Mouse (Mus musculus) ovary, postnatal 14 days (tissue): ENCODE measurements at regions not wholly inside any gene's neighbourhood (a gene's known extent, or its start where the extent isn't known, plus 50 kb on each side); places are given as distances from the start of the nearest gene placed in this dataset.
"Not testable (repeated sequence)": the region's sequence is repeated elsewhere in the genome, so short reads cannot be mapped to it uniquely, and the experiment has no call there.

Source experiments
- DNase-seq: peaks from one replicate; pipeline ENCODE4 v3.0.0; 2022; ENCODE audit warnings: low spot score

DNA sequence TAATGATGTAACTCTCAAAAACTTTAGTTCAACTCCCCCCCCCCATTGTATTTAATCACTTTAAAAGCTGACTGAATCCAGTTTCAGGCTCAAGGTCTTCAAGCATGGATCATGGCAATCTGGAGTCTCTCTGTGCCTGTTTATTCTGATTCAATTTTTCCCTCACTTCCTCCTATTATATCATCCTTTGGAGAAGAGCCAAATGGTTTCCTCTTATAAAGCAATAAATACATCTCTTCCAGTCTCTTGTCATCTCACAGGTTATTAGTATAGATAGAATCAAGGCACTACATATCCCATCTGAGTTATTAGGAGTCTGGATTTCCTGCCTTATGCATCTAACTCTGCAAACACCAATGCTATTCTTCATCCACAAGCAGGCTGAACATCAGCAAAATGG, 530.2 kb upstream of the Pdcd1 start:
- DNase-seq, result no peak

DNA sequence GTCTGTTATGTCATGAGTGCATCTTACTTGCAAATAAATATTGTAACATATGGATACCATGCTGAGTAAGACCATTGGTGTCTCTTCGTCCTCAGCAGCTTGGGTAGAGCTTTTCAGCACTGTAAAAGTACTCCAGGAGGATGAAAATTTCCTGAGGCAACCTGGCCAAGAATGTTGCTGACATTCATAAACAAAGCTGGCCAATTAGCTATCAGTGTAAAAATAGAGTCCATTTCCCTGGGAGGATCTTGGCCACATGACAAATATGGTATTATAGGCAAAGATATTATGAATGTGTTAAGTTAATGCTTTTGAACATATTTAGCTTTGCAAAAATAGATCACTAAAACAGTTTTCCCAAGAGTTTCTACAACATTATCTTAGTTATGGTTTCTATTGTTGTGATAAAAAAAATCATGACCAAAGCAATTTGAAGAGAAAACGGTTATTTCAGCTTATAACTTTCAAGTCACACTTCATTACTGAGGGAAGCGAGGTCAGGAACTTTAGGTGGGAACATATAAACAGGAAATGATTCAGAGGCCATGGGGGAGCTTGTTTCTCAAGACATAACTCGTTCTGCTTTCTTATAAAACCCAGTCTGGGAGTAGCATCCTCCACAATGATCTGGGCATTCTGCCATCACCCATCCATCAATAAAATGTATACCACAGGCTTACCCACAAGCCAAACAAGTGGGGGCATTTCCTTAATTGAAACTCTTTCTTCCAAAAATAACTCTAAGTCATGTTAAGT, 529.5 kb upstream of the Pdcd1 start:
- DNase-seq, result peak; percentile 1

DNA sequence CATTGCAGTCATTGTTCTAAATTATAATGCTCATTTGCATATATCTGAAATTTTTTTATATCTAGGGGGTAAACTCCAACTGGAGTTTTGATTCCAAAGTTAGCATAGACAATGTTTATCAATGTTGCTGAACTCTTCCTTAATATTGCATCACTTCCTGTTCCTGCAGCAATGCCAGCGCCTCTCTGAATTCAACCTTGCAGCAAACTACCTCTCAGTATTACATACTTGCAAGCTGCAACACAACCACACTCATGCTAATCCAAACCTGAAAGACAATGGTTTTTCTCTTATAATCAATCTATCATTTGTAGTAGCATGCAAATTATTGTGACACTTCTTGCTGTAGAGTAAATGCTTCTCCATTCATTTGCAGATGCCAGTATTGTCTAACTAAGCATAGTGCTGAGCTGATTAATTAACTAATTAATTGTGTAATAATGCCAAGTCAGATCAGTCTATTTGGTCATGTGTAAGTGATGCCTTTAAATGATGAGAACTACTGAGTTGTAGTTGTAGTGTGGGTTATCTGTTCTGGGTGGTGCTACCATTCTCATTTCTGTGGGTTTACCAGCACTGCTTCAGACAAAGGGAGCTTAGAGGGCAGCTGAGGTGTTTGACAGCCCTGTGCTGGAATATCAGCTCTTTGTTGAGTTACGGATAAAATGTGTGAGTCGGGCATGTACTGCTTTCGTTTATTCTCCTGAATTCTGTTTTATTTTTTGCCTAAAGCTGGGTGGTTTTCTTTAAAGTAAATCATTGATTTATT, 480.6 kb upstream of the Pdcd1 start:
- DNase-seq, result no peak

DNA sequence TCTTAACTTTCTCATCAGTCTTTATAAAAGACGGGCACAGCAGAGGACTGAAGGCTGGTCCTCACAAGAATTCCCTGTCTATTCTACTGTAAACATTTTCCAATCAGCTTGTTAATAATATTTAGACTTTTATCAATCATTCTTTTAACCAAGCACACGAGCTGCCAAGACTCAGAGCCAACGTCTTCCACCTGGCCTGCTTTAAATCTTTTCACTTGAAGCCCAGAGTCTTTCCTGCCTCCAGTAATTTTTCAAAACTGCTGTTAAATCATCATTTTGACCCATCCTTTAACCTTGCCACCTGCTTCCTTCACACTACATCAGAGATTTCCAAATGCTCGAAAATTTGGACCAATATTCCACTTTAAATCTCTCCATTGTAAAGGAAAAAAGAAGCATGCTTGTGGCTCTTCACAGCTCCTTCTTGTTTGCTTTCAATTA, 451.7 kb upstream of the Pdcd1 start:
- DNase-seq, result no peak

DNA sequence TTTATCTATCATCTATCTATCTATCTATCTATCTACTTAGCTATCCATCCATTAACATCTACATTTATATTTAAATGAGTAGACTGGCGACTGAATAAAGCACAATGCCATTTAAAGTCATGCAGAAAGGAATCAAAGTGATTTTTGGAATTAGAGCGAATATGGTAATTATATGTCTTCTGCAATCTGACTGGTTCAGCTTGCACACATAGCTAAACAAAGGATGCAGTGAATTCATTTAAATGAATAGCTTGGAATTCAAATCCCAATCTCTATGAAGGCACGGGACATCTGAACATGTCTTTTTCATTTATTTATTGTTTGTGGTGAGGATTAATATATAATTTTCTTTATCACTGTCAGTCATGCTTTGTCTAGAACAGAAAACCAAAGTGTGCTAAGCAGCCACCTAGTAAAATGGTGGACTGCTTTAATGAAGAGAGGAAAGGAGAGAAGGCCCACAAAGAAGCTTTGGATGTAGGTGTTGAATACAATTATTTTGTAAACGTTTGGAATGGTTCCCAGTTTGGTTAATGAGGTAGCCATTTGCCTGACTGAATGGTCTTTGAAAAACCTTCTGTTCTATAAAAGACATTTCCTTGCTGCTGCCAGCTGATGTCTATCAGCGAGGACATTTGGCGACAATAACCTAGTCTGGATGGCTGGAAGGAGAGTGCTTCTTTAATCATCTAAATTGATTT, 451.2 kb upstream of the Pdcd1 start:
- no peak for DNase-seq

DNA sequence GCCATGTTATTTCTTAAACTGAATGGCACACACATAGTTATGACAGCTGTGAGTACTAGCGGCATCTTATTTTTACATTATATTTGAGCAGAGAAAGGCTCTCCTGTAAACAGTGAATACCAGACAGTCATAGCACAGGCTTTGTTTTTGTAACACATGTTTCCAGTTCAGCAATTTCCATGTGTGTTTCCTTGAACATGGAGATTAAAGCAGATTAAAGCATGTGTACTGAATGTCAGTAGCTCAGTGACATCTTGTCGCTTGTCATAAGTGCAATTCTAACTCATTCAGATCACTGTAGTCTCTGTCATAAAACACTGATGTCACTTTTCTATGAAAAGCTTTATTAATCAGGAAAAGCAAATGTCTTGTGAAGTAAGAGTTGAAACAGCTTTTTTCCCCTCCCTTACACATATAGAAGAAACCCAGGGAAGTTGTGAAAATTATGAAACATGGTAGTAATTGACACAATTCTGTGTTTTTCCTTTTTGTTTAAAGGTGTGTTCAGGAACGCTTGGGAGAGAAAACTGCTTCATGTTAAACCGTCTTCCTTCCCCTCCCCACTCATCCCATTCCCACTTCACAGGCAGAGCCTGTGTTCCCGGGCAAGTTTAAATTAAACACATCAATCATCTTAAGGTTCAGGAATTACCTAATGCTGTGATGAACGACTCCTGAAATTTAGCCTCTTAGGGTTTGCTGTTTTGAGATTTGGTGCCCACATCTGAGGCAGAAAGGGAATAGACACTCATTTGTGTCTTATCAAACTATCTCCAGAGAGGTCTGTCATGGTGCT, 449.9 kb upstream of the Pdcd1 start:
- DNase-seq, result no peak

DNA sequence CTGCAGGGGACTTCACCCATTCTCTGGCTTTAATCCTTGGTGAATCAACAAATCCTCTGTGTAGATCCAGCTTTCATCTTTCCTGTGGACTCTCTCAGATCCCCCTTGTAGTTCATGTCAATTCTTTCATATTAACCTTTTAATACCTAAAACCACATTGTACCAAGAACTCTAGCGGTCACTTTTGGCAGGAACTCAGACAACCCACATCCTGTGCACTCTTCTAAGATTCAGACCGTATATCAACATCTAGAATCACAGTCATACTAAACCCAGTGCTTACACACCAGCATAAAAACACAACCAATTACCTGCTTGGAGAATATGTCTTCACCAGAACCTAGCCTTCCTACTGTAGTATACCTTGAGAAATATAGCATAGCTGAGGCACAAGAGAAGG, 444.6 kb upstream of the Pdcd1 start:
- no peak for DNase-seq

DNA sequence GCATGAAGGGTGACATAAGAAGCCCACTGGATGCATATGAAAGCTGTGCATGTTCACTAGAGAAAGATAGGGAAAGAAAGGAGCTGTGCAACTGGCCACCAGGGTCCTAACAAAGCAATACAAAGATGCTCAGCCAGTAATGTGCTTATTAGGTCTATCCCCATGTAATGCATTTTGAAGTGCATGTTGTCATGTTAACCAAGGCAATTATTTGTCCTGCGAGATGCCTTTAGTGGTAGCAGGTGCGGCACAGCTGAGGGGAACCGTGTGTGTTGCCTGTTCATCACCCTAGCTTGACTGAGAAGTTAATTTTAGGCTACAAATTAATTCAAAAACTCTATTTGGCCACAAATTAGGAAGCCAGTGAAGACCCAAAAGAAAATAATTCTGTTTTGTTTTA, 444.0 kb upstream of the Pdcd1 start:
- no peak for DNase-seq

DNA sequence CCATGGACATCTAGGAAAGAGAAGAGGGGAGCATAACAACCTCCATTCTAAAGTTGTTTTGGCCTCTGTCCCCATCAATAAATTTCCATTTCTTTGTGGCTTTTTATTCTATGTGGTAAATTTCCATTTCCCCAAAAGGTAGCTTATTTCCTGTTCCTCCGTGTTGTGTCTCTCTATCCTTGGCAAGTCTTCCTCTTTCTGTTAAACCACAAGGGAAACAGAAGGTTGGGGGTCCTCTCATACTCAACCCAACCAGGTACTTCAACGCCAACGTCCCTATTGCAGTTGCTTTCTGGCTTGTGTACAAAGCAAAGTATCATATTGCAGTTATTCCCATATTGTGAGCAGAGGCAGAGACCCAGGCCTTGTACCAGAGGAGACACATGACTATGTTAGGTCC, 434.7 kb upstream of the Pdcd1 start:
- DNase-seq, result no peak

DNA sequence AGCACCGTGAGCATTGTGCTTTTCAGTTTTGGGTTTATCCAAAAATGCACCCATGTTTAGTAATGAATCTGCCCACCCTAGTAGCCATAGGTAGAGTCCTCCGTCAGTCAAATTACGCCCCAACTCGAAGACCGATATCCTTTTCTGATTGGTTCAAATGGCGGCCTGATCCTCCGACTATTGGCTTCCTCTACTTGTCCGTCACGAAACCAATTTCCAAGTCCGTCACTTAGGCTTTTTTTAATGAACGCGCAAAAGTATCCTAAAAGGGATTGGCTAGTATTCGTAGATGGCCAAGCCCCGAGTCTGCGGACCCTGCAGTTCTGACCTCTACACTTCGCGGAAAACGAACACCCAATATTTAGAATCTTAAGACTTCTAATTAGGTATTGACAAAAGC, 417.5 kb upstream of the Pdcd1 start:
- not testable (repeated sequence) for DNase-seq

DNA sequence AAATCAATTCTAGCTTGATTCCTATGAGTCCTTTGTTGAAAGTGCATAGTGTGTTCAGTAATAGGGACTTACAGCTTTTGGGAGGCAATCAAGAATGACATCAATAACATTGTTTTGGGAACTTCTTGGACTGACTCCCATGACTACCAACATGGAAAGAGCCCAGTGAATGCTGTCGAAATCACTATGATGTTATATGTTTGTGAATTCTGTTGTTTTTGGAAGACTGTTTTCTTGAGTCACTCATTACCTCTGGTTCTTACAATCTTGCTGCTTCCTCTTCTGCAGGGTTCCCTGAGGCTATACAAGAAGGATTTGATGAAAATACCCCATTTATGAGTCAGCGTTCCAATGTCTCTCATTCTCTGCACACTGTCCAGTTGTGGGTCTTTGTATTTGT, 371.4 kb upstream of the Pdcd1 start:
- DNase-seq, result no peak

DNA sequence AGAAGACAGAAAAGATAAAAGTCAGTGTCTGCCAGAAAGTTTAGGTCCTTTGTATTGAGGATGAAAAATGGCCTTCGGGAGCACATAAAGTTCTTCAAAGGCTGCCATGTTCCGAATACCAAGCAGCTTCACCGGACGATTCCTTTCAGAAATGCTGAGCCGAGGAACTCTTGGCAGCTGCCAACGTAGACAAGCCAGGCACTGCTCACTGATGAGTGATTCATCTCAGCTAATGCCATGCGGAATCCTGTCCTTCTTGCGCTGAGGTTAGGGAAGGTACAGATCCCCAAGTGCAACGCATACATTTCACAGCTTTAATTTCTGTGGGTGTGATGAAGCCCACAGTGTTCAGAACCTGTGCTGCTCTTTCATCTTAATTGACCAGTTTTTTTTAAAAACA, 360.7 kb upstream of the Pdcd1 start:
- no peak for DNase-seq

DNA sequence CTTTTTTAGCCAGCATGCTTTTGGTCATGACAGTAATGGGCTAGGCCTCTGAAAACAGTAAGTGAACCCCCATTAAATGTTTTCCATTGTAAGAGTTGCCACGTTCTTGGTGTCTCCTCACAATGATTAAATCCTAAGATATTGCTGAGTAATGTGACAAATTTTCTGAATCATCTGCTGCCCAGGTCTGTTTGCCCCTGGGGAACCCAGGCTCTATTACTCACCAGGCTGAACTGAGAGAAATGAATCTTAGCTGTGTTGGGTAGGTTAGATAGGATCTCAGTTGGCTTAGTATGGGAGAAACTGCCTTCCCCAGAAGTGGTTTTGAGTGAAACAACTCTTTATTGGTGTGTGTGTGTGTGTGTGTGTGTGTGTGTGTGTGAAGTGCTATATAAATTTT, 314.3 kb upstream of the Pdcd1 start:
- no peak for DNase-seq

DNA sequence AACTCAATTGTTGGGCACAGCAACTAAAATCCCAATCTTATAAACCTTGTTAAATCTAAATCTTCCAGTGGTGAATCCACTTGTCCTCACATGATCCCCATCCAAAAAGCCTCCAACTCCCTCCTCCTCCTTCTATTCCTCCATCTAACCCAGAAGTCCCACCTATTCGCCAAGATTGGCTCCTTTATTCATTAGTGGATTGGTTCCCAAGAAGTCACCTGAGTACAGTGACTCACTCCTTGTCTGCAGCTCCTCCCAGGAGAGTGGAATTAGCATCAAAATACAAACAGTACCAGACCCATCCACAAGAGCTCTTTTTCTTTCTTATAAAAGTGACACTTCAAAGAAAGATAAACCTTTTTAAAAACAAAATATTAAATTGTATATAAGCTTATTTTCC, 304.6 kb upstream of the Pdcd1 start:
- no peak for DNase-seq

DNA sequence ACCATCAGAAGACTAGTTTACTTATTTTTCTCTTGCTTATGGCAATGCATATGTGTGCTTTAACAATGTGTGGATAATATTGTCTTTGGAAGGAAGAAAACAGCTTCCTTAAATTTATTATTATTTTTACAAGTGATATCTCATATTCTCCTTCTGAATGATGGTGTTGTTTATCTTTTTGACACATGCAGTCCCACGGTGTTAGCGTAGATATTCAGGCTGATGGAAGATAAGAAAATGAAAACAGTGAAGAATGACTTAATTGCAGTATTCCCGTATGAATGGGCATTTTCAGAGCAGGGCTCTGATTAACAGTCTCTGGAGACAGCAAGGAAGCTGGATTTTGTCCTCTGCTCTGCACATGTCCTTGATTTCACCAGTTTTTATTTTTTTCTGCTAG, 303.5 kb upstream of the Pdcd1 start:
- no peak for DNase-seq

DNA sequence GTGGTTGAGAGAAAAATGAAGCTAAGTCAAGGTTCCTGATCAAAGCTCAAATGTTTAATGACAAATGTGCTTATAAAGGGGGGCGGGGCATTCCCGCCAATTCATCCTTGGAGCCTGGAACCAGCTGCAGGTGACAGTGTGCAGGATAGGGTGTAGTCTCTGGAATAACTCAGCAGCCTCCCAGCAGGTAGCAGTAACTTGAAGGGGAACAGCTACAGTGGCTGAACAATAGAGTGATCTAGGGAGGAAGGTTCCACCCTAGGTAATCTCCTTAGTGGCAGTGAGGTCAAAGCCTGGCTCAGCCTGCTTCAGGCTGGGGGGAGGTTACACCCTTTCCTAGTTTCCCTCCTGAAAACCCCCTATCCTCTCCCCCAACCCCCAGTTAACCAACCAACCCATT, 290.2 kb upstream of the Pdcd1 start:
- DNase-seq, result no peak

DNA sequence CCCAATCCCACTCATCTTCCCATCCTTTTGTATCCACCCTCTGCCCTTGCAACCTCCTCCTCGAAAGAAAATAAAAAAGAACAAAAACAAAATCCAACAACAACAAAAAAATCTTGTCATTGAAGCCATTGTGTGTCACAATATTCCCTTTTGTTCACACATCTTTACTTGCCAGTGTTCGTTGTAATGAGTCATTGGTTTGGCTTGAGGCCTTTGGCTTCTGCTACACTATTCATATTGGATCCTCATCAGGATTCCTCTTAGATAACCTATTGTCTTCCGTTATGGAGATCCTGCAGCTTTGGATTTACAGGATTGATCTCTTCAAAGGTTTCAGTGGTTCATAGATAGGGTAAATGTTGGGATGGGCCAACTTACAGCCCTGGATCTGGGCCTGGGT, 288.9 kb upstream of the Pdcd1 start:
- no peak for DNase-seq

DNA sequence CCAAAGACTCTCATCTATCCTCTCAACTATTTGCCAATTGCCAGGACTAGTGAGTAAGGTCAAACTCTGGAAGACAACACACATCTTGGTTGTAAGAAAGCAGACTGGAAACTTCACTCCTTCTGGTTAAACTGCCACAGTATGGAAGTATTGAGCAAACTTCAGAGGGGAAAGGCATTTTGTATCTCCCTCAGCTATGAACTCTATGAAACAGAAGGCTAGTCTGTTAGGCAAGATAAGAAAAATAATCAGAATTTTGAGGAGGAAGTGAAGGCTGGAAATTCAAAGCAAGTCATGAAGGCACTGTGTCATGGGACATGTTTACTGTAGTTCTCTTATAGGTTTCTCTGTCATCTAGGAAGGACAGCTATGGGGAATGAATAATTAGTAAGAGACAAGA, 265.7 kb upstream of the Pdcd1 start:
- DNase-seq, result no peak

DNA sequence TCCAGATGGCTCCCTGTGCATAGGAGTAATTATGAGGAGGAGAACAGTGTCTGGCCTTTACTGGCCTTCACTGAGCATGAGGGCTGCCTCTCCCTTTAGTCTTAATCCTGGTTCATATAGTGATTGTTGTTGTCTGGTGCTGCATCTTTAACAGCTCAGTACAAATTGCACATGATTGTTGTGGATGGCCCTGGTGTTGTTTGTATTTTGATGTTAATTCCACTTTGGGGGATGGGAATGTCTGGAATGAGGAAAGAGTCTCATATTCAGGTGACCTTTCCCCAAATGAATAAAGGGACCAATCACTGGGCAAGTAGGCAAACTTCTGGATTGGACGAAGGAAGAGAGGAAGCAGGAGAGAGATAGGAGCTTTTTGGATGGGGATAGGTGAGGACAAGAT, 246.0 kb upstream of the Pdcd1 start:
- no peak for DNase-seq

DNA sequence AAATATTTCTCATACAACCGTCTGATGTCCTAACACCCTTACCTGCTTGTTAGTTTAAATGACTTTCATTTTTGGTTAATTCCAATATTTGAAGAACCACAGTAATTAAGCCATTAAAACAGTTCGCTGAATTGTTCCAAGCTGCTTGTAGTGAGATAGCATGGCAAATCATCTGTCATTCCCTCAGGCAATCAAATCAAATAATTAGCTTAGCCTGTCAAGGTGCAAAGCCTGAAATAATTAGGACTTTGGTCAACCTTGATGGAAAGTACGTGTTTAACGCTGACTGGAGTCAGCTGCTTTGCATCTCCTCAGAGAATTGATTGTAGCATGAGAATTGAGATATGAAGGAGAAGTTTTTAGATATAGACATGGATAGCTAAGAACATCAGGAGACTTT, 220.2 kb upstream of the Pdcd1 start:
- no peak for DNase-seq

DNA sequence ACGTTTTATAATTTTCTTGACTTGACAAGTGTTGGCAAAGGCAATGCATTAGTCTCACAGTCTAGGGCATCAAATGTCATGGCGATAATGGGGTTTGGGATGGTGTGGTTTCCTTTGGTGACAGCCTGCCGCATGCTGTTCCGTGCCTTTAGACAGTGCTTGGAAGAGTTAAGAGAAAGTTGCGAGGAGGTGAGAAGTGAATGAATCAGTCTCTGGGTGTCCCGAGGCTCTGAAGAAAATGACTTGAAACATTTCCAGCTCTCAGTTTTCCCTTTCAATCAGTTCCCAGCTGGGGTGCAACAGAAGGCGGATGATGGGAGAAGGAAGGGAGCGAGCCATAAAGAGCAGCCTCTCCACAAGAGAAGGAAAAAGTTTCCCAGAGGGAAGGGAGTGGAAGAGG, 211.0 kb upstream of the Pdcd1 start:
- DNase-seq, result no peak

DNA sequence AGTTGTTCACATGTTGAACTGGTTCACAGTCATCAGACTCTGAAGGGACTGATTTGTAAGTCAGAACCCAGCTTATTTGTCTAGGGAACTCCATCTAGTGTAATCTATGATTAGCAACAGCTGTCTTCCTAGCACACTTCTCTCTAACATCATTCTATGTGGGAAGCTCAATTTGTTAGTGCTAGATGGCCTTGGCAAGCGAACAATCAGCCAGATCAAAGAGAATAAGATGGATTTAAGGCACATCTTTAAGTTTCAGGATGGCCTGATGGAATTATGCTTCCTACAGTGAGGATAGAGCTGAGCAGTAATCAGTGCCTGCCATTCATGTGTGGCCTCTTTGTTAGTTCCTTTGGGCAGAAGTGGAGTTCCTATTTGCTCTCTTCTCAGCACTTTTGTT, 183.1 kb upstream of the Pdcd1 start:
- DNase-seq, result no peak
